Mouse (Mus musculus): ENCODE results near the gene Metap1. TPM values are rescaled to one million over a fixed set of nuclear protein-coding genes. Genes with fewer than 3 reads are reported as not detected.

Metap1 gene
- 50.6 TPM for total RNA-seq (2023)

GRCm38 (mm10) chr3:138489327-138490033 lies at the start of gene Metap1:
Gene Metap1, minus strand, starts transcription at chr3:138489515.

GRCm38 (mm10) chr3:138526073-138526915 lies 37.0 kb upstream of the Metap1 start, which contains the start of gene Eif4e:
Gene Eif4e, plus strand, starts transcription at chr3:138526179.

DNA sequence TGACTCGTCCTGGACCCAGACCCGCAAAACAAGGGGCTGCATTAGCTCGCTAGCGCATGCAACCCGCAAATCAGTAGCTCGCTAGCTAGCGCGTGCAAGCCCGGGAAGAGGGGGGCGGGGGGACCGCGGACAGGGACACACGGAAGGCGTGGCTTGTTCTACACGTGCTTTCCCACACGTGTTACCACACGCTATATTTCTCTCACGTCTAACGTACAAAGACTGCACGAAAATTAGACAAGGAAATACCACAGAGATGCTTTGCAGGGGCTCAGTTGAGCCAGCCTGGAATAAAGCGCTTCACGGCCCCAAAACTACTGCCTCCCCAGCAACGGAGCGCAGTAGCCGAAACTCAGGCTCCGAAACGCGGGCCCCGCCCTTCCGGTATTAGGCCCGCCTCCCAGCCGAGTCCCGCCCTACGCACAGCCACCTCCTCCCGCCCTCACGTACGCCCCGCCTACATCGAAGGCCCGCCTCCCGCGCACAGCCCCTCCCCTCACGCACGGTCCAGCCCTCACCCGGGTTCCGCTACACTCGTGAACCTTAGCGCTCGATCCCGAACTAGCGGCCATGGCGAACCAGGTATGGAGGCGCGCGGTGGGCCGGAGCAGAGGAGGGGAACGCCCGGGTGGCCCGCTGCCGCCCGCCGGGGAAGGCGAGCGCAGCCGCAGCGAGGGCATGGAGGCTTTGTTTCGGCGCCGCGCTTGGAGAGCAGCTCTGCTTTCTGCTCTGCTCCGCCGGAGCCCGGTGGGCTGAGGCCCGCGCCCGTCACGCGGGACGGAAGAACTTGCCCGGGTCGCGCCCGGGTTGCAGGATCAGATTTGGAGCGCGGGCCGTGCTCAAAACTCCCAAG lies 46.5 kb downstream of the Metap1 start, which contains the start of gene Adh5:
Adh5 (plus strand) TSS at position 482 of the 853 bp plus-strand sequence.

DNA sequence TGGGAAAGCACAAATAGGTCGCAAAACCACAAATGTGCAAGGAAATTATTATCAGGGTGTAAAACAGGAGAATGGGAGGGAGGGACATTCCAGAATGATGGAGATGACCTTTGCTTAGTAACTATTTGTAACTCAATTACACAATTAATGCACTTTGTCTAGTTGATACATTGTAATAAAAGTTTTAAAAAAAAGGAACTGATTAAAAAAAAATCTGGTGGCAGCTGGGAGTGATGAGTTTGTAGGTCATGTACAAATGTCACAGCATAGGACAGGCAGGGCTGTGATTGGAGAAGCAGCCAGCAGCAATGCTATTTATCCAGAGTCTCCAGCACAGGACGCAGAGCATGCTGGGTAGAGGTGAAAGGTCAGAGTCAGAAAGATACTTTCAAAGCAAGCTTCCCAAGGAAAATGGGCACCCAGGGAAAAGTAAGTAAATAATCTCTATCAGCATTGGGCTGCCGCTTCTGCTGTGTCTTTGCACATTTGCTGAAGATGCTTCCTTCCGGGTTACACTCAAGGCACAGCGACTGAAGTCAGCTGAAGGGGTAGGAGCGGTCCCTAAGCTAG lies 74.1 kb downstream of the Metap1 start, which contains the start of gene Adh4:
Adh4 (plus strand) TSS at position 346 of the 570 bp plus-strand sequence.

Other genes with a start within 250 kb of the Metap1 start
- 8.4 TPM for gene Adh1, start 228.5 kb downstream of the Metap1 start, total RNA-seq (2023)
- not detected for gene Adh6a, start 176.2 kb downstream of the Metap1 start, total RNA-seq (2023)
- not detected for gene Adh6b, start 147.7 kb downstream of the Metap1 start, total RNA-seq (2023)
- not detected for gene Adh4, start 74.0 kb downstream of the Metap1 start, total RNA-seq (2023)
- 73.0 TPM for gene Adh5, start 46.4 kb downstream of the Metap1 start, total RNA-seq (2023)
- gene Eif4e, start 36.7 kb upstream of the Metap1 start, total RNA-seq (2023): 70.9 TPM

All from CD4-positive naive resting alpha-beta T cell, adult 76 days (primary cell).